Mouse (Mus musculus) adrenal gland, adult 8-10 months (tissue): ENCODE data around the gene Uevld. TPM values are rescaled to one million over a fixed set of nuclear protein-coding genes. Genes with fewer than 3 reads are reported as not detected.
A peak's percentile ranks its signal among the peaks of the same experiment; 100 is the strongest.
"Not testable (repeated sequence)": the region's sequence is repeated elsewhere in the genome, so short reads cannot be mapped to it uniquely, and the experiment has no call there.

Source experiments
- DNase-seq: peaks from one replicate; pipeline ENCODE4 v3.0.0; 2022
- total RNA-seq, 4 experiments: library from RNA; stranded (reverse); gene quantifications; 2 replicates each; pipeline ENCODE4 v1.2.4; 2022

The Uevld gene
- total RNA-seq, 4 experiments from 2014 or later = 17.6 to 23.9 (median 21.9) TPM

DNA sequence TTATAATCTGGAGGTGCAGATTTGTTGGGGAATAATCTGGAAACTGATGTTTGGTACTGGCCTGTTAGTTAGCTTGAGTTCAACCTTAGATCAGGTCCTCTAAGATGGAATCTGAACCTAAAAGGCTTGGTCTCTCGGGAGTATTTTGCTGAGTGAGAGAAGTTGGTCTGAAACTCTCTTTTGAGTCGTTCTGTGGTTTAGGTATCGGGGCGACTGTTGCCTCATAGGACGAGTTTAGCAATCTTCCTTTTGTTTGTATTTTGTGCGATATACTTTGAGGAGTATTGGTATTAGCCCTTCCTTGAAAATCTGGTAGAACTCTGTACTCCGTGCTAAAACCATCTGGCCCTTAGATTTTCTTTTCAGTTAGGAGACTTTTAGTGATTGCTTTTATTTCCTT is 5.7 kb upstream of the Uevld start:
- no peak for DNase-seq

GRCm38 (mm10) chr7:46962806-46963618 is 4.7 kb upstream of the Uevld start:
- peak; percentile 34 for DNase-seq

GRCm38 (mm10) chr7:46962132-46962531 is 3.8 kb upstream of the Uevld start:
- no peak for DNase-seq

- no peak for DNase-seq
Observed at GRCm38 (mm10) chr7:46960991-46961390, 2.7 kb upstream of the Uevld start.

DNA sequence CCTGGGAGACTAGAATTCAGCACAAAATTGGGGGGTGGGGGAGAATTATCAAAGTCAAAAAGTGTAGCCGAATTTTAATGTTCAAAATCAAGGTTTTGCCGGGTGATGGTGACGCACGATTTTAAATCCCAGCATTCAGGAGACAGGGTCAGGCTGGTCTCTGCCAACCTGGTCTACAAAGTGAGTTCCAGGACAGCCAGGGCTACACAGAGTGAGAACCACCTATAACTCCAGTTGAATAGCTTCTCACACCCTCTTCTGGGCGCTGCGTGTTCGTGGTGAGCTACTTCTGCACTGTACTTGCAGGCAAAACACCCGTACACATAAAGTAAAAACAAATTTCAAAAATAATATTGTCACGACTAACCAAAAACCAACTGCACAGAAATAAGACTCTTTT is 526 bp upstream of the Uevld start:
- DNase-seq = no peak

DNA sequence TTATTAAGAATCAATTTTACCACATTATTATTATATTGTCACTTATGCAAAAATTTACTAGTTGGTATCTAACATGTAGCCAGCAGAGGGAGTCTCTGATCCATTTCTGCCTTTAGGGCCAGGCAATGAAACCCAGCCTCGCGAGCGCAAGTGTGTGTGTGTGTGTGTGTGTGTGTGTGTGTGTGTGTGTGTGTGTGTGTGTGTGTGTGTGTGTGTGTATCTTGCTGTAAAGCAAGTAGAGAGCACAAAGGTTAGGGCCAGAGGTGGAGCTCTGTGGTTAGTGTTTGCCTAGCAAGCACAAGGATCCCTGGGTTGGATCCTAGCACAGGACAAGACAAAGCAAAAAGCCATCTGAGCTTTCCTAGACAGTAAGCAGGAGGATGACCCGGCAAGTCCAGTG is 22.5 kb downstream of the Uevld start:
- no peak for DNase-seq

DNA sequence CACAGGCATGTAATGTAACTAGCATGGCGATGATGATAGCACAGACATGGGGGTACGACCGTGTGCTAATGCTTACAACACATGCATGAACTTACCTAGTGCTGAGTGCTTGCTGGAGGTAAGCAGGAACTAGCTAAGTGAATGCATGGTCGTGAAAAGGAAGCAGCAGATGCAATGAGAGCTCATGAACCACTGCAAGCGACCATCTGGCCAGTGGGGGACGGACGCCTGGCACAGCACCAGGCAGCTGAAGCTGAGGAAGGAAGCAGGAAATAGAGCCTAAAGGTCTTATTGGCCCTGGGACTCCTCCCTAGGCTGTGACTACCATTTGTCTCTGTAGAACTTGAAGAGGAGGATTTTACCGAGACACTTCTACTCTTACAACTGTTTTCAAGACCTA is 23.5 kb downstream of the Uevld start:
- no peak for DNase-seq

DNA sequence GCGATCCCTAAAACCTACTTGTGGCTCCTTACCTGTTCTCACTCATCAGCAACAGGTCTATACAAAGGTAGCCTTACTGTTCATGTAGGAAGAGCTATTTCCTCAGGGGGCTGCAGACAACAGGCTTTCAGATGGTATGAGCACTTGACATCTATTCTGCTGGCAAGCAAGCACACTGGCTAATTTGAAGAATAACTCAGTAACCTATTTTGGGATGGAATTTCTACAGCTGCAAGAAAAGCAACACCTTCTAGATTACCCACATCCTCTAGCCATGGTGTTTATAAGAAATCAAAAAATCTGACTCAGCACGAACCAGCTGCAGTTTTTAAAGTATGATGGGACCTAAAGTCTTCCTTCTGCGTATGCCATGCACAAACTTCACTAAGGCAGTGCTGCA is 27.0 kb downstream of the Uevld start:
- DNase-seq = no peak

DNA sequence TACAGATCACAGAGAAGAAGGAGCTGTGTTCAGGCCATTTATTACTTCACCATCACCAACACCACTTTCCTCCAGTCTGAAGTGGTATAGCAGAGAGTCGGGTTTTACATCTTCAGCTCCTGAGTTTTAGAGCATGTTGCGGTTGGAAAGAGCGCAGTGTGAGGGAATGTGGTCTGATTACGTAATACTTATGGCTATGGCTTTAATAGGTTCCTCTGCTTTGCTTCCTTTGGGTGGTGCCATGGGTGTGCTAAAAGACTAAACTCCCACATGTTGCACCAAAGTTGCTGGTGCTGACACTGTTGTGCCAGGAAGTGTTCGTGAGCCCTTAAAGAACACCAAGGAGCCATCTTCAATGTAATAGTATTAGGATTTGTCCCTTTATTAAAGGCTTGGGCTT is 30.0 kb downstream of the Uevld start:
- no peak for DNase-seq

DNA sequence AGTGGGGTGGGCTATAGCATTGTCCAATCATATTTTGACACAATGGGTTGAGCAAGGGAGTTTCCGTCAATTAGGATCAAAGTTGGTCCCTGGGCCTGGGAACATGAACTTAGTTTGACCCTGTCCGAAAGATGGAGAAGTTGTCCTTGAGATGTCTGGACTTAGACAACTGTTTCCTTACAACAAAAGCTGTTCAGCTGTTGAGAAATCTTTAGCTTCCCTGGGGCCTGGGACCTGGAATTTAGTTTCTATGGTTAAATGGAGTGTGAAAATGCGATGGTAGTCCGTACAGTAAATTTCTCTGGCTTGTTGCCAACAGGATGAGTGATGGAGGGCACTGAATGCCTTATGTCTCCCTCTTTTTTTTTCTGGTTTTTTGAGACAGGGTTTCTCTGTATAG is 36.3 kb downstream of the Uevld start:
- DNase-seq = no peak

DNA sequence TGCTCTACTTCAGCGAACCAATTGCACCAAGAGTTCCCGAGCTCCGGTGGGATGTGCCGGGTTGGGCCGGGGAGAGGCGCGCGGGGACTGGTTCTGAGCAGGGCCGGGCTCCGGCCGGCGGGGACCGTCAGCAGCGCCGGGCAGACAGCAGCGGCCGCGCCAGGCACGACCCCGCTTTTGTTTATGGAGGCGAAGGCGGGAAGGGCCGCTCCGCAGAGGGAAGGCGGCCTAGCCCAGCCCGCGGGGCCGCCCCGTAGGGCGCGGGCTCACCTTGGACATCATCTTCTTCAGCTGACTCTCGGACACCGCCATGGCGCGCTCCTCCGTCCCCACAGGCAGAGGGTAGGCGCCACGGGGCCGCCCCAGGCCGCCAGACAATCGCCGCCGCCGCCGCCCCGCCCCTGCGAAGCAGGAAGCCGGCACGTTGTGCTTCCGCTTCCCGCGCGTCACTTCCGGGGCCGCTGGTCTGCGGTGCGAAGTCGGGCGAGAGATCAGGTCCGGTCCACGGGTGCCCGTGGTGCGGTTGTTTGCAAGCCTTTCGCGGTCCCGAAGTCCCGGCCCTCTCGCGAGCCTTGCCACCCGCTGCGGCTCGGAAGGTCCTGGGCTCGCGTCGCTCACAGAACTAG is 38.7 kb downstream of the Uevld start, which contains the start of gene Tsg101:
Tsg101 (minus strand) TSS at position 419 of the 626 bp plus-strand sequence.
- peak; percentile 88 for DNase-seq

DNA sequence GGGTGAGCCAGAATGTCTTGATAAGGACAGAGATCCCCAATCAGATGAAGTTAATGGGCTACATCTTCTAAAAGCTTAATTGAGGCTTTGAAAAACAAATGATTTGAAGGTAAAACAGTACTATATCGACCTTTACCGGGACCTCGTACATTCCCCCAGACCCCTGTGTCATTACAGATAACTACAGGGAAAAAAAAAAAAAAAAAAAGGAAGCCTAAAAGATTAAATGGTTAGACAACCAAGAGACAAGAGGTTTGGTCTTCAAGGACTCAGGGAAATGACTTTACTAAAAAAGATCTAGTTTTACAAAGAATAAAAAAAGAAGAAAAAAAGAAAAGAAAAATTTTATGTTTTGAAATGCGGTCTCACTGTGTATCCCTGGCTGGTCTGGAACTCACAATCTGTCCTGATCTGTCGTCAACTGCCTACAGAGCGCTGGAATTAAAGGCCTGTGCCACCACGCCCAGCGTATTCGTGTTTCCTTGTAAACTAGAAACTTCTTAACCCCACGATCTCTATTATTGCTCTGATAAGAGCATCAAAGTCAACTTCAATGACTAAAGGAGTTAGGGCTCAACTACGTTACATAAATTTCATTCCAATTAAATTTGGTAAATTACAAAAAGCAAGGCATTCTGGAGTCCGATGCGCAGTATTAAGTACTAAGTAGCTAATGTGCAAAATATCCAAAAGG is 39.5 kb downstream of the Uevld start:
- no peak for DNase-seq

DNA sequence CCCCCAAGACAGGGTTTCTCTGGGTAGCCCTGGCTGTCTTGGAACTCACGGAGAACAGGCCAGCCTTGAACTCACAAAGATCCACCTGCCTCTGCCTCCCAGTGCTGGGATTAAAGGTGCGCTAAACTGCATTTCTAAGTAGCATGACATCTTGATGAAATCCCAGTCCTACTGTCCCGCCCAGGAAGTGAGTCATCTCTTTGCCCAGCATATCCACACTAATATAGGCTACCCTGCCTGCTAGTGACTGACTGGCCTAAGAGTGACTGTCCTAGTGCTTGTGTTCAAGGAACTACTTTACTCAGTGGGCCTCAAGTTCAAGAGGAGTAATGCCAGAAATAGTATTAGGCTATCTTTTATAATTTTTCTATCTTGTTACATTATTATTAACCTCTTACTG is 42.0 kb downstream of the Uevld start:
- no peak for DNase-seq

GRCm38 (mm10) chr7:46911250-46911649 is 47.1 kb downstream of the Uevld start:
- no peak for DNase-seq

DNA sequence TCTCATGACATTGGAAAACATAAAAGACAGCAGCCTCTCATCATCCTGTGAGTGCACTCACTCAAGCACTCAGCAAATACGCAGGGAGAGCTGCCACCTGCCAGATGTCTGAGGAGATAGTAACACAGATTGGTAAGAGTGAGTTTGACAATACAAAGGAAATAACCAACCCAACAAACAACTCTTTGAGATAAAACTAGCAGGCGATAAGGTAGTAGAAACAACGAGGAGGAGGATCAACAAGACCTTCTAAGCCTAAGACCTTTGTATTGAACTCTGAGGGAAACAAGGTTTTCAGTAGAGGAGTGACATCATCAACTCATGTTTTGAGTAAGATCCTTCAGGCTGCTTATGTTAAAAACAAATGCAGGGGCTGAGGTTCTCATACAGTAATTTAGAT is 59.0 kb downstream of the Uevld start:
- DNase-seq = no peak

GRCm38 (mm10) chr7:46895511-46895910 is 62.8 kb downstream of the Uevld start:
- DNase-seq = no peak

GRCm38 (mm10) chr7:46883304-46883703 is 75.0 kb downstream of the Uevld start:
- no peak for DNase-seq

GRCm38 (mm10) chr7:46881941-46882340 is 76.4 kb downstream of the Uevld start:
- DNase-seq = not testable (repeated sequence)

DNA sequence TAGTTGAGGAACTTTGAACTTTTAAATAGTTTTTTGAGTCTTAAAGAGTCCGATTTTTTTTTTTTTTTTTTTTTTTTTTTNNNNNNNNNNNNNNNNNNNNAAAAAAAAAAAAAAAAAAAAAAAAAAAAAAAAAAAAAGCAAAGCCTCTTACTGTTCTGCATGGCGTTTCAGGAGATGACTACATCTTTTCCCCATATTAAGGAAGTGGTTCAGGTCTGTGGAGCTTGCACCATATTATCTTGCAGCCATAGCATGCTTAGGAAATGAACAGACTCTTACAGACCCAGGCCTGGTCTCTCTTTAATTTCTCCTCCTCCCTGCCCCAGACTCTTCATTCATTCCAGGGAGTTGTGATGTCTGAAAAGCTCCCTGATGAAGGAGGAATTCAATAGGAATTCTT is 77.3 kb downstream of the Uevld start:
- no peak for DNase-seq

- DNase-seq = no peak
Observed at GRCm38 (mm10) chr7:46879851-46880250, 78.5 kb downstream of the Uevld start.

DNA sequence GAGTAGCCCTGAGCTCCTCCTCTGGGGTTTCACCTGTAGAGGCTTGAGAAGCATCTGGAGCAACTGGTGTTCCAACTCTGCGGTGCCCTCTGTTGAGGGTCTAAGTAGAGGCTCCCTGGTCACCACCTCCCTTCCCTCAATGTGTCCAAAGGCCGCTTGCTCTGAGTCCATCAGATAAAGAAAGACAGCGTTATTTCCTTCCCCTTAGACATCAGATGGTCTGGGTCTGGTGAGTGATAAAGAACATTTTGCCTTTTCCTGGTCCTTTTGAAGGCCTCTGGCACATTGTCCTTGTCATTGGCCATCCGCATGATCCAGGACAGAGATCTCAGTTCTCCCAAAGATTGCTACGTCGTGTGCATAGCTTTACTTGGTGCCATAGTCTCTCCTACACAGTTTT is 81.1 kb downstream of the Uevld start:
- no peak for DNase-seq

- DNase-seq = no peak
Observed at GRCm38 (mm10) chr7:46876841-46877240, 81.5 kb downstream of the Uevld start.
